Mouse (Mus musculus) WW6 (cell line): ENCODE results near the gene S1pr1.

Experiments
- DNase-seq: peaks from one replicate; pipeline ENCODE4 v3.0.0-alpha.2; 2013; ENCODE audit warnings: low read depth, low spot score

The S1pr1 gene

DNA sequence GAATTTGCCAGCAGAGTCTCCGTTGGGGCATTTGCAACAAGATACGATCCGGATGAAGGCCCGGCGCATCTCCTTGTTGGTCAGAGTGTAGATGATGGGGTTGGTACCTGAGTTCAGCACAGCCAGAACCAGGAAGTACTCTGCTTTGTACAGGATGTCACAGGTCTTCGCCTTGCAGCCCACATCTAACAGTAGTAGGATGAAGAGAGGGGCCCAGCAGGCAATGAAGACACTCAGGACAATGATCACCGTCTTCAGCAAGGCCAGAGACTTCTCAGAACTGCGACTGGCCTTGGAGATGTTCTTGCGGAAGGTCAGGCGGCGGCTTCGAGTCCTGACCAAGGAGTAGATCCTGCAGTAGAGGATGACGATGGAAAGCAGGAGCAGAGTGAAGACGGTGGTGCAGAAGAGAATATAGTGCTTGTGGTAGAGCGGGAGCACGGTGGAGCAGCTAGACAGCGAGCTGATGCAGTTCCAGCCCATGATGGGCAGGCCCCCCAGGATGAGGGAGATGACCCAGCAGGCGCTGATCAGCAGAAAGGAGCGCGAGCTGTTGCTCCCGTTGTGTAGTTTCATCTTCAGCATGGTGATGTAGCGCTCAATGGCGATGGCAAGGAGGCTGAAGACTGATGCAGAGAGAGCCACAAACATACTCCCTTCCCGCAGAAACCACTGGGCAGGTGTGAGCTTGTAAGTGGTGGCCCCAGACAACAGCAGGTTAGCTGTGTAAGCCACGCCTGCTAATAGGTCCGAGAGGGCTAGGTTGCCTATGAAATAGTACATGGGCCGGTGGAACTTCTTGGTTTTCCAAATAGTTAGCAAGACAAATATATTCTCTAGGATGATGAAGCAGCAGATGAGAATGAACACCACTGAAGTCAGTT lies 2.7 kb downstream of the S1pr1 start:
- DNase-seq = no peak

DNA sequence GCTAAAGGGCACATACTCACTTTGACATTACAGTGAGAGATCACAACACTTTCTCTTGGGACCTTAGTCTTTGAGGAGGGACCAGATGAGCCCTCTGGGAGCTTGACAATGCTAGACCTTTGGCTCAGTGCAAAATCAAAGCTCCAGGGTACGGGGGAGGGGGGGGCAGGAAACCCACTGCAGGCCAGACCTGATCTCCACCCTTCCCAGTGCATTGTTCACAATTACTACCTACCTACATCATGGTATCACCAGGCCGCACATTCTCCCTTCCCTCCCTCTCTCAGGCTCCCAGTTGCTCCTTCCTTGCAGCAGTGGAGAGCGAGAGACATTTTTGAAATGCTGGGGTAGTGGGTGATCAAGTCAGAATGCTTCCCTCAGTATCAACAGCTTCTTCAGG lies 3.5 kb downstream of the S1pr1 start:
- no peak for DNase-seq

DNA sequence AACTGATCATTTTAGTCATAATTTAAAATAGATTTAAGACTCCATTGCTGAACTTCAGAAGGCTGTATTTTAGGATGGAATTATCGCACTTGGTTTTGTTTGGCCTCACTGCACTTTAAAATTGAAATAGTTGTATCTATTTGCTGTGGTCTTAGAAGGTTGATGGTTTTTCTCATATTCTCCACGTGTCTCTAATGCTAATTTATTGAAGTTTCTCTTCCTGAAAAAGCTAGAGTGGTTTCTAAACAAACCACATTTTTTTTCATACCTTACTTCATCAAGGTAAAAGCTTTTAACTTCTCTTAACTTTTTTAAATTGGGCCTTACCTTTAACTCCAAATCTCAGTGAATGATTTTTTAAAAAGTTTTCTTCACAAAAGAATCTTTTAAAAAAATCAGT lies 4.8 kb downstream of the S1pr1 start:
- DNase-seq = no peak

DNA sequence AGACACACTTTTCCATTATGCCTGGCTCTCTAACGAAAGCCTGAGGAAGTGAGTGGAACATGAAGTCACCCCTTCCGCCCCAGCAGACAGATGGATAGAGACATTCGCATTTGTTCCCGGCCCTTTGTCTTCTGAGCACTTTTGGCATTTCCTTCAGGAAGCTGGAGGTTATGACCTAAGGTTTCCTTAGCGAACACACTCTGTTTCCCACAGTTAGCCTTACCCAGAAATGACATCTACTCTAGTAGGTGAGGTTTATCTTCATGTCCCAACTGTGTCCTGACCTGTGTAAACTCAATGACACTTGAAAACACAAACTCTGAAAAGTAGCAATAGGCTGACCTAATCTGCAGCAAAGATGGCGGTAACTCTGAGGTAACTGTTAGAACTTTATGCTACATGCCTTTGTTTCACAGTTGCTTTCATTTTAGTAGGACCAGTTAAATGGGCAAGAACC lies 5.7 kb downstream of the S1pr1 start:
- no peak for DNase-seq

DNA sequence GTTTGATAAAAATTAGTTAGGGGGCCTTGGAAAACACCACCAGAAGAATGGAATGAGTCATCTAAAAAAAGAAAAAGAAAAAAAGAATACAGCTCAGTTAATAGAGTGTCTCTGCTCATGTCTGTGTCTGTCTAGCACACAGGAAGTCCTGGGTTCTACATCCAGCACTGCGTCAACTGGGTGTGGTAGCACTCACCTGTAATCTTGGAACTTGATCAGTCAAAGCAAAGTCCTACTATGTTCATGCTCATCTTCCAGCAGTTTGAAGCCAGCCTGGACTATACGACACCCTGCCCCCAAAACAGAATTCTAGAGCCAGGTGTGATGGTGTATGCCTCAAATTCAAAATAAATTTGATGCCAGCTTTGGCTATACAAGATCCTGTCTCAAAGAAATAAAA lies 8.1 kb downstream of the S1pr1 start:
- no peak for DNase-seq

DNA sequence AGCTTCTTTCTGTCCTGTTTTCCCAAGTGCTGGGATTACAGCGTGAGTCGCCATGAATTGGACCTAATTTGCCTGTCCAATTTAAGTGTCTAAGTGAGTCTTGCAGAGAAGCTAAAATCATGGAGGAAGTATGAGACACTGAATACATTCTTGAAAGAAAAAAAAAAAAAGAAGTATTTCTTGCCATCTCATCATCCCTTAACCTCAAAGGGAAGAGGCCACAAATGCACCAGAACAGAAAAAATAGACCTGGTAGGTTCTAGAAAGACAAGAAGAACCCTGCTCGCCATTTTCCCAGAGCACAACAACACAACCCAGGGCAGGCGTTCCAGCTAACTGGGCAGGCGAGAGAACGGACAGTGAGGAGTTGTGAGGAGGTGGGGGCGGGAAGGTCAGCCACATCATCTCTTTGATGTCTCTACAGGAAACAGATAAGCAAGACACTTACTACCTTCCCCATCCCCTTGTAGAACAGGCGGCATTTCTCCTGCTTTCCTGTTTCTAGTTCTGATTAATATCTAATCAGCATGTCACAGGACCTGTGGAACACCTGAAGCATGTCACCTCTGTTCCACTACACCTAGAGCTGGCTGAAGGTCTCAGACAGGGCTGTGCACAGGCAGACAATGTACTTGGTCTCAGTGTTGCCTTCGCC lies 10.5 kb downstream of the S1pr1 start:
- DNase-seq = no peak

DNA sequence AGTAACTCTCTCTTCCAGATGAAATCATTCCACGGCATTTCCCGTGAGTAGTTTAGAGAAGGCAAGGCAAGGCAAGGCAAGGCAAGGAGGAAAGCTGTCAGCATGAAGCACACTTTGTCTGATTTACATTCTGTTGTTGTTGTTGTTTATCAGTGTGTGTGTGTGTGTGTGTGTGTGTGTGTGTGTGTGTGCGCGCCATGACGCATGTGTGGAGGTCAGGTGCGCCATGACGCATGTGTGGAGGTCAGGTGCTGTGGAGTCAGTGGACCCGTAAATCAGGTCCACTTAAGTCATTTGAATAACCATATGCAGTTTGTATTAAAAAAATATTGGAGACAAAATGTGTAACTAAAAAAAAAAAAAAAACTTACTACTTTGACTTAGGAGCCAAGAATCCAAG lies 11.2 kb downstream of the S1pr1 start:
- DNase-seq = no peak

DNA sequence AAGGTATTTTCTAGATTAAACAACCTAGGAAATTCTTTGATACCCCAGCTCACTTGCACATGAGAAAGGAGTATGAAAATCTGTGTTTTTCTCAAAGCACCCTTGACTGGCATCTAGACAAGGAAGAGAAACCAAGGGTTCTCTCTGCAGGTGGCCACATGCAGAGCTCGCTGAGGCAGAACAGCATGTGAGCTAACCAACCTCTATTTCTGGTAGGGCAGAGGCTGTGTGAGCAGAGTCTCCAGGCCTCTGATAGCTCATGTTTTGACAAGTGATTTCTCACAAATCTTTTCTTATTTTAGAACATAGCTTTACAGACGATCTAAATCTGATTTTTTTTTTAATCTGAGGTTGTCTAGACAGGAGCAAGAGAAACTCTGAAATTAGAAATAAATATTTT lies 12.8 kb downstream of the S1pr1 start:
- no peak for DNase-seq

DNA sequence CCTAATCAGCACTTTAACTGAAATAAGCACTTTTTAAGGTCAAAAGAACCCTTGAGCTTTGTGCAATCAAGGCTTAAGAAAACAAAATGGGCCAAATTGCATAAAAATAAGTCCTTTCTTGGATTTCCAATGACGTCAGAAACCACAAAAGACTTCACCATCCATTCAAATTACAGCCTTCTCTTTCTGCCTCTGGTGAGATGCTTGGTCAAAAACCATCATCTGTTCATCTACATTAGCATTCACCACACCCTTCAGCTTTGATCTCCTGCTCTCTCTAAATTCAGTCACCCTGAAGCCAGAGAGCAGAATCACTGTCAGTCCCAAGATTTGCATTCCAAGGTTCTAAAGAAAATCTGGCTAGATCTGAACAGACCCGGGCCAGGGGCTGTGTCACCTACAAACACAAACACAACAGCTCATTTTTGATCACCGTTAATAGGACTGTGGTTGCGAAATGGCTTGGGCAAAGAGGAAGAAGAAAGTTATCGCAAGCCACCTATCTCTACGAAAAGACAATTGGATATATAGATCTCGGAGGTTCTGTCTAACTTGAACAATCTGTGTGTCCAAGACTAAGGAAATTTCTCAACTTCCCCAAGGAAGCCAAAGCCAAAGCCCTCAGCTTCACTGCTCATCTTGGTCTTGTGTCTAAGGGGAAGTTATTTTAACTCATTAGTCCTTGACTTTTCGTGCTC lies 19.5 kb downstream of the S1pr1 start:
- DNase-seq = no peak

DNA sequence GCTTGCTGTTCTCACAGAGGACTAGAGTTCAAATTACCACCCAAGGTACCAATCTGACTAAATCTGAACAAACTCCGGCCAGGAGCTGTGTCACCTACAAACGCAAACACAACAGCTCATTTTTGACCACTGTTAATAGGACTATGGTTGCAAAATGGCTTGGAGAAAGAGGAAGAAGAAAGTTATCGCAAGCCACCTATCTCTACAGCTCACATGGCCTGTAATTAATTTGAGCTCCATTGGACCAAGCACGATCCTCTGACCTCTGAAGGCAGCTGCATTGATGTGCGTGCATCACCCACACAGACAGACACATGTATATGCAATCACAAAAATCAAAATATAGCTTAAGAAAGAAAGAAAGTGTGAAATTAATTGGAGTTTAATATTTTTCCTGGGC lies 20.7 kb downstream of the S1pr1 start:
- DNase-seq = no peak

DNA sequence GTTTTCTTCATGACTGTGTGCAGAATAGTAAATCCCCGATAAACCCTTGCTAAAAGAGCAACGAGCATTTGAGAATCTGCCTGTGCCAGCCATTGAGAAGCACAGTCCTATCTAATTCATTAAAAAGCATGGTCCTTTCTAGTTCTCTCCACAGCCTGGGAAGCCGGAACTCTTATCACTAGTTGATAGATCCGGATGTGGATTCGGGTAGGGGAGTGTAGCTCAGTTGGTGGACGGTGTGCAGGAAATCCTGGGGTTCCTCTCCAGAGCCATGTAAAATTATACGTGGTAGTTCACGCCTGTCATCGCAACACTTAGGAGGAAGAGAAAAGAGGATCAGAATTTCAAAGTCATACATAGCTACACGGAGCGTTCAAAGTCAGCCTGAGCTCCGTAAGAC lies 21.5 kb downstream of the S1pr1 start:
- DNase-seq = no peak

DNA sequence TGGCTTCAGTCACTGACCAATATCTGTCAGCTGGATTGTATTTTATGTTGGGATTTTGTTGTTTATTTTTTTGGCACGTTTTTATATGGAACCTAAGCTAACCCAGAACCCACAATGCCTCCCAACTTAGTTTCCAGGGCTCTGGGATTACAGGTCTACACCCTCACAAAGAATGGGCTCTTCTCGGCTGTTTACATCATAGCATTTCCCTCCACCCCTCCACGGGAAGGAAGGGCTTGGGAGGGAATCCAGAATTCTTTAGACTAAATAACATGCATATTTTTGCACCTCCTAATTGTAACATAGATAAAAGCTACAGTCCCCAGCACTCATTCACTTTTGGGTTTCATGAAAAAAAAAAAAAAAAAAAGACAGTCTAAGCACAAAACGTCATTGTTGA lies 22.0 kb downstream of the S1pr1 start:
- DNase-seq = no peak

DNA sequence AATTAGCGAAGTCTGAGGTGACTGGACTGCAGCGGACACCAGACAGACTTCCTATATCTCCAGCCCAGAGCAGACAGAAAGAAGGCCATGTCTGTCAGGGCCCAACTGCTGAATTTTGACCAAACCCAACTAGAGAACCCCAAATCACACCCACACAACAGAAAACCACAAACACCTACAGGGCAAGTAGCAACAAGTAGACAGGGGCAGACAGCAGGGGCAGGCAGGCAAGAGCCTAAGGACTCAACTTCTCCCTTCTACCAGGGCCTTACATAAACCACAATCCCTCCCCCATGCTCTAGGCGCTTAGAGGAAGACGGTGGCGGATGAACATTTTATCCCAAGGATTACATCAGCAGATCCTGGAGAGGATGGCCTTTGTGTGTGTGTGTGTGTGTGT lies 22.5 kb downstream of the S1pr1 start:
- DNase-seq = no peak

DNA sequence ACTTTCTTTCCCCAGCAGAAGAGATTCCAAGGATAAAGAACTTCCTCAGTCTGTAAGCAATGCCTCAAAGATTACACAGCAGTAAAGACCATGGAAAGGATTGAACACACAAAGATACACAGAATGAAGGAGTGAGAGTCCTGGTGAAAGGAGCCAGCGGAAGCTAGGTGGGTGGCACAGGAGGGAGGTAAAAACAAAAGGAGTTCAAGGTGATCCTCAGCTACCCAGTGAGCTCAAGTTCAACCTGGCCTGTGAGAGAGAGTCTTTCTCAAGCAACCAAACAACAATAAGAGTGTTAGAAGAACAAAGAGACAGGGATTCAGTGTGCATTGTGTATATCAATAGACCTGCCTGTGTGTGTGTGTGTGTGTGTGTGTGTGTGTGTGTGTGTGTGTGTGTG lies 25.0 kb downstream of the S1pr1 start:
- DNase-seq = no peak

DNA sequence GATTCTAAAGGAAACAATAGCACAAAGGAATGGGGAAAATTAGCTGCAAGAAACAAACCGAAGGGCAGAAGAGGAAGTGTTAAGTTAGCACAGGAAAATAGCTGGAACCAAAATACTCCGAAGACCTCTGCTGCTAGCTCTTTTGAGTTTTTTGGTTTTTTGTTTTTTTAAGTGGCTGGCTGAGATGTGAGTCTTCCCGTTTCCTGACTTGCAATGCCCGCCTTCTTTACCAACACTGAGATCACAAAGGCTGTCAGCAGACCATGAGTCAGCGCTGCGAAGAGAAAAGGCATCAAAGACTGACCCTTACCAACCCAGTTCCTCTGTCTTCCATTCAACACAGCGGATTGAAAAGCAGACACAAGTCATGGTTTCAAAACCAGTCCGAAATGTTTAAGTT lies 25.5 kb downstream of the S1pr1 start:
- no peak for DNase-seq

DNA sequence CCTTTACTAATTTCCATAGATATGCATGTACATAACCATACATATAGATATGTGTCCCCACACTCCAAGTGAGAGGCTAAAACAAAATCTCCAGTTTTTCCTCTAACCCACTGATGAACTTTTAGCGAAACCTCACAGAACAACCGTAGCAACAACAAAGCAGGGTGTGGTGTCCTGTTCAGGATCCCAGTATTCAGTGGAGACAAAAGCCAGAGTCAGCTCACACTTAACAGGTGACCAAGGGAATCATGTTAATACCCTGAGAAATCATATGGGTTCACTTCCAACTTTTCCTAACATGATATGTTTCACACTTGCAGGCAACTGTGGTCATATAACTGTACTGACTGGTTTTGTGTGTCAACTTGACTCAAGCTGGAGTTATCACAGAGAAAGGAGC lies 27.1 kb downstream of the S1pr1 start:
- no peak for DNase-seq

DNA sequence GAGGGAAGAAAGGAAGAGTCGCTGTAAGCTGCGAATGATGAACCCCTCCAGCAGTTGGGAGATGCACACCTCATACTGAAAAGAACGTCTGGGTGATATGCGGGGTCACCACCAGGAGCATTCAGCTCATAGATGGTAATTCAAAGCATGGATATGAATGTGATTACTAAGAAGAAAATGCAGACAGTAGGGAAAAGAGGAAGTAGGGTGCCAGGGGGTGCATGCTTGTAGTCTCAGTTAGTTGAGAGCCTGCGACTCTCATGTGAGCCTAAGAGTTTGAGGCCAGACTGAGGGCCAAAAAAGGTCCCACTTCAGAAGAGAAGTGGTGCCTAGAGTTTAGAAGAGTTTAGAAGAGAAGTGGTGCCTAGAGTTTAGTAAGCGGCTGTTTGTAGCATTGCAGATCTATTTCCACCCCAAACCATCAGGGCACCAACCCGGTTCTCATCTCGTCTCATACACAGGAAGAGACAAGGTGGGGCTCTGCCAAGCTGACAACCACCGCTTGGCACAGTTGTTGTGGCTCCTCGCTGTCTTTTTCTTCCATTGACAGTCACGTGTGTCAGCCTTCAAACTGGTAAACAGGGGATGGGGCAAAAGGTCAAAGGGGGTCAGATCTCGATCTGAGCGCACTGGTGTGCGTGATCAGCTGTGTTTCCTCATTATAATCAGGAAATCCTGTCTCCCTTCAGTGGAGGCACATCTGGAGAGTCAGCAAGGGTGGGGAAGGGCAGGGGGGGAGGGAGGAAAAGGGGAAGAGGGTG lies 32.4 kb downstream of the S1pr1 start:
- no peak for DNase-seq

DNA sequence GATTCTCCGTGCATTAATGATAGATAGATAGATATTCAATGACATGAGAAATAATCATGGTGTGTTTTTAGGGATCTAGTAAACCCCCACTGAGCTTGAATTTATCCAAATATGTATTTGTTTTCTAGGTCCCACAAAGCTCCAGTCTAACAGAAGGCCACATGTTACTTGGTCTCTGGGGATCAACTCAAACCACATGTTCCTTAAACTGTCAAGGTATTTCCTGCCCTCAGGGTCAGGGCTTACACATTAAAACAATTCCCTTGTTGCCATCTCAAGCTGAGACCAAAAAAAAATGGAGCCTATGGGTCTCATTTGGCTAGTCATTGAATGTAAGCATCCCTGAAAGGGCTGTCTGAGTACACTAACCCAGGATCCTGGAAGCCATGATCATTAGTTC lies 33.7 kb downstream of the S1pr1 start:
- no peak for DNase-seq

DNA sequence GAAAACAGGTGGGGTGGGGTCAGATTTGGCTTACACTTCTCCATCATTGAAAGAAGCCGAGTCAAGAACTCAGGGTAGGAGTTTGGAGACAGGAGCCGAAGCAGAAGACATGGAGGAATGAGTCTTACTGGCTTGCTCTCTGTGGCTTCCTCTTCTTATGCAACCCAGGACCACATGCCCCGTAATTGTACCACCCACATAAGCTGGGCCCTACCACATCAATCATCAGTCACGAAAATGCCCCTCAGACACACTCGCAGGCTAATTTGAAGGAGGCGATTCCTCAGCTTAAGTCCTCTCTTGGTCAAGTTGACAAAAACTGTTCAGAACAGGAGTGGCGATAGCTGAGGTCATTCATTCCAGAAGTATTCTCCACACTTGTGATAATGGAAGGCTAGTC lies 35.9 kb downstream of the S1pr1 start:
- DNase-seq = no peak

DNA sequence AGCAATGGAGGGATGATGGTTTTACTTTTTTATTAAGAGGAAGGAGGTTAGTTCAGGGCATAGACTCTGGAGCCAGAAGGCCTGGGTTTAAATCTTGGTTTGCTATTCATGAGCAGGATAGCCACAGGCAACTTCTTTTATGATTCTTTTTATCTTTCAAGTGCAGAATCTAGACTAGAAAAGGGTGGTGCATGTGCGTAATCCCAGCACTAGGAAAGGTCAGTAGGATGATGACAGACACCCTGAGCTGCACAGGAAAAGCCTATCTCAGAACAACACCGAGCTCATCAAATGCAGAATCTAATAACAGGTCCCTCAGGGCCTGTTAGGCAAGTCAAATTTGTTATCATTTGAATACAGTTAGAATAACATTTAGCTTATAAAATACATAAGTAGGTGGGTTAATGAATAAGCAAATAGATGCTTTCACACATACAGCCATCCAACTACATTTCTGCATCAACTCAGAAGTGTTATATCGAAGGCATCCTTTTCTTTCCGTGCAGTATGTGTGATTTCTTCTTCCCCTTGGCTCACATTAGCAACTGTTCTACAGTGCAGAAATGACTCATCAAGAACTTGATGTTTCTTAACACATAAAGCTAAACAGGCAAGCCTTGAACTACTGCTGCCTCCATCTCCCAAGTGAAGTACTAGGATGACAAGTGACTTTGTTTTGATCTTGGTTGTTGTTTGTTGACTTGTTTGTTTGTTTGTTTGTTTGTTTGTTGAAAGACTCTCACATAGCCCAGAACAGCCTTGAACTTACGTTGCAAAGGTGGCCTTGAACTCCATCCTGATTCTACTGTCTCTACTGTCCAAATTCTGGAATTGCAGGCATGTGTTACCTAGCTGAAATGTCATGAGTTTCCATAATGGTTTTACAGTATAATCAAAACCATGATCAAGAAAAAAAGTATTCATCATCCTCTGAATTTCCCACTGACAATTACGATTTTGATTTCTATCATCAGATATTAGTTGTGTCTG lies 39.0 kb downstream of the S1pr1 start:
- no peak for DNase-seq

DNA sequence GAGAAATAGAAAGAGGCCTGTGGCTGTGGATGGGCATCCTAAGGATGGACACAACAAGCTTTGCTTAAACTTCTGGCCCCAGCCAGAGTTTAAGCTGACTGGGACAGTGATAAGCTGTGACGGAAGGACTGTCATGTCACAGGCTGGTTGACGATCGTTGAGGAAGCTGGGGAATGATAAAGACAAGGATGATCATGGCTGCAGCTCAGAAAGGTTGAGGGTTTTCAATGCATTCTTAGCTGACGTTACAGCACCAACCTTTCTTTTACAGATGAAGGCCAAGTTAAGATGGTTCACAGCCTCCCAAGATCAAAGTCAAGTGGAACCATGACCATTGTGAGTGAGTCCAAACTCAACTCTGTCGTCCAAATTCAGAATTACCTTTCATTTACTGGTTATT lies 40.2 kb downstream of the S1pr1 start:
- DNase-seq = no peak
